Mouse (Mus musculus) MEL (cell line): ENCODE data around the gene Gm10840. TPM values are rescaled to one million over a fixed set of nuclear protein-coding genes. Genes with fewer than 3 reads are reported as not detected.
A peak's percentile ranks its signal among the peaks of the same experiment; 100 is the strongest.

ENCODE experiments used
- DNase-seq: peaks from one replicate; pipeline ENCODE4 v3.0.0; 2011; ENCODE audit warnings: low read depth, low spot score
- H3K27ac ChIP-seq: 2 replicates; pipeline ENCODE4 v1.5.1; 2012; ENCODE audit warnings: low read depth, mild to moderate bottlenecking, control low read depth, low read length, moderate library complexity; ENCODE audit not compliant: control insufficient read depth
- H3K27me3 ChIP-seq, 2 experiments: fragments of 150-350 bp in 1 of 2; sonication (generic) in 1 of 2; 2 replicates each; pipeline ENCODE4 v1.6.1; 2012; ENCODE audit warnings: low read length in 2 of 2, mild to moderate bottlenecking in 2 of 2, improper control_type of control experiment in 1 of 2, moderate library complexity in 1 of 2; ENCODE audit not compliant: insufficient read depth in 2 of 2, control insufficient read depth in 1 of 2
- H3K36me3 ChIP-seq, 2 experiments: 2 replicates each; pipeline ENCODE4 v1.6.1; 2012 to 2014; ENCODE audit warnings: low read length in 2 of 2, improper control_type of control experiment in 1 of 2, inconsistent platforms in 1 of 2, mild to moderate bottlenecking in 1 of 2; ENCODE audit not compliant: insufficient read depth in 2 of 2, control insufficient read depth in 1 of 2
- H3K4me1 ChIP-seq, 2 experiments: fragments of 150-350 bp in 1 of 2; sonication (generic) in 1 of 2; 2 replicates each; pipeline ENCODE4 v1.6.1; 2012; ENCODE audit warnings: low read length in 2 of 2, improper control_type of control experiment in 1 of 2, mild to moderate bottlenecking in 1 of 2; ENCODE audit not compliant: insufficient read depth in 2 of 2, control insufficient read depth in 1 of 2
- H3K4me3 ChIP-seq, 2 experiments: fragments of 150-350 bp in 1 of 2; sonication (generic) in 1 of 2; 2 replicates each; pipeline ENCODE4 v1.5.1; 2012; ENCODE audit warnings: low read depth in 2 of 2, low read length in 2 of 2, mild to moderate bottlenecking in 2 of 2, moderate library complexity in 2 of 2, control low read depth in 1 of 2, improper control_type of control experiment in 1 of 2; ENCODE audit not compliant: control insufficient read depth in 1 of 2, insufficient read depth in 1 of 2
- H3K79me2 ChIP-seq: 2 replicates; pipeline ENCODE4 v1.6.1; 2012; ENCODE audit warnings: mild to moderate bottlenecking, low read length, moderate library complexity; ENCODE audit not compliant: control insufficient read depth, poor library complexity, insufficient read depth
- H3K9ac ChIP-seq: 2 replicates; pipeline ENCODE4 v1.6.1; 2012; ENCODE audit warnings: low read depth, mild to moderate bottlenecking, control low read depth, low read length, moderate library complexity; ENCODE audit not compliant: control insufficient read depth, poor library complexity, severe bottlenecking
- H3K9me3 ChIP-seq: fragments of 150-350 bp; sonication (generic); replicated peaks from 2 replicates; pipeline ENCODE4 v1.6.1; 2012; ENCODE audit warnings: mild to moderate bottlenecking, low read length, improper control_type of control experiment, moderate library complexity; ENCODE audit not compliant: insufficient read depth
- BHLHE40 ChIP-seq: IDR thresholded peaks from 2 replicates; pipeline ENCODE4 v1.6.1; 2012; ENCODE audit warnings: low read depth, mild to moderate bottlenecking, inconsistent platforms, low read length, improper control_type of control experiment, borderline replicate concordance
- ELF1 ChIP-seq: IDR thresholded peaks from 2 replicates; pipeline ENCODE4 v1.6.1; 2014; ENCODE audit warnings: low read depth, mild to moderate bottlenecking, inconsistent platforms, low read length, improper control_type of control experiment, moderate library complexity
- EP300 ChIP-seq, 2 experiments: IDR thresholded peaks; 2 replicates each; pipeline ENCODE4 v1.6.1; 2011; ENCODE audit warnings: improper control_type of control experiment in 2 of 2, low read length in 2 of 2, low read depth in 1 of 2, mild to moderate bottlenecking in 1 of 2
- ETS1 ChIP-seq: IDR thresholded peaks from 2 replicates; pipeline ENCODE4 v1.6.1; 2012; ENCODE audit warnings: low read depth, mild to moderate bottlenecking, inconsistent platforms, low read length, improper control_type of control experiment, moderate library complexity
- GATA1 ChIP-seq: IDR thresholded peaks from 2 replicates; pipeline ENCODE4 v1.6.1; 2011; ENCODE audit warnings: low read depth, low read length, improper control_type of control experiment
- HCFC1 ChIP-seq: IDR thresholded peaks from 2 replicates; pipeline ENCODE4 v1.6.1; 2012; ENCODE audit warnings: low read depth, mild to moderate bottlenecking, inconsistent platforms, low read length, improper control_type of control experiment, moderate library complexity
- KAT2A ChIP-seq: conservative IDR thresholded peaks from 2 replicates; pipeline ENCODE4 v1.6.1; 2012; ENCODE audit warnings: low read depth, low read length, improper control_type of control experiment, inconsistent platforms
- MYB ChIP-seq: IDR thresholded peaks from 2 replicates; pipeline ENCODE4 v1.6.1; 2011; ENCODE audit warnings: mild to moderate bottlenecking, low read depth, low read length, improper control_type of control experiment
- NELFE ChIP-seq: IDR thresholded peaks from 2 replicates; pipeline ENCODE4 v1.6.1; 2011; ENCODE audit warnings: low read depth, low read length, improper control_type of control experiment
- NRF1 ChIP-seq: IDR thresholded peaks from 2 replicates; pipeline ENCODE4 v1.6.1; 2014; ENCODE audit warnings: low read depth, mild to moderate bottlenecking, inconsistent platforms, low read length, improper control_type of control experiment, moderate library complexity; ENCODE audit not compliant: poor library complexity, insufficient read depth, severe bottlenecking
- POLR2AphosphoS2 ChIP-seq: IDR thresholded peaks from 2 replicates; pipeline ENCODE4 v1.6.1; 2011; ENCODE audit warnings: low read length, improper control_type of control experiment
- SIN3A ChIP-seq: IDR thresholded peaks from 2 replicates; pipeline ENCODE4 v1.6.1; 2012; ENCODE audit warnings: low read length, improper control_type of control experiment, inconsistent platforms
- TAL1 ChIP-seq: IDR thresholded peaks from 2 replicates; pipeline ENCODE4 v1.6.1; 2012; ENCODE audit warnings: mild to moderate bottlenecking, inconsistent platforms, low read length, moderate library complexity, mixed read lengths
- TBP ChIP-seq: IDR thresholded peaks from 2 replicates; pipeline ENCODE4 v1.8.0; 2011; ENCODE audit warnings: low read depth, low read length, improper control_type of control experiment
- UBTF ChIP-seq: IDR thresholded peaks from 2 replicates; pipeline ENCODE4 v1.6.1; 2012; ENCODE audit warnings: low read depth, mild to moderate bottlenecking, inconsistent platforms, low read length, improper control_type of control experiment, moderate library complexity, borderline replicate concordance; ENCODE audit not compliant: insufficient read depth
- ZC3H11A ChIP-seq: IDR thresholded peaks from 2 replicates; pipeline ENCODE4 v1.6.1; 2012; ENCODE audit warnings: low read depth, mild to moderate bottlenecking, inconsistent platforms, low read length, improper control_type of control experiment
- ZNF384 ChIP-seq: IDR thresholded peaks from 2 replicates; pipeline ENCODE4 v1.6.1; 2012; ENCODE audit warnings: low read depth, mild to moderate bottlenecking, inconsistent platforms, low read length, improper control_type of control experiment
- polyA plus RNA-seq, 2 experiments: library from polyadenylated mRNA; stranded (reverse) in 1 of 2; unstranded in 1 of 2; fragments of >175 nt in 1 of 2; fragments of >200 nt in 1 of 2; gene quantifications; 2 replicates each; pipeline versions ENCODE4 v1.2.1 to v1.2.4; 2012; ENCODE audit warnings: low replicate concordance in 2 of 2, low read depth in 1 of 2; ENCODE audit not compliant: insufficient read length in 2 of 2, insufficient read depth in 1 of 2, missing spikeins in 1 of 2
- total RNA-seq: library from RNA; depleted of rRNA; stranded (reverse); fragments of 300-350 nt; gene quantifications from 2 replicates; pipeline ENCODE4 v1.2.3, GENCODE M21; 2012

The Gm10840 gene
- total and polyA plus RNA-seq, 3 experiments: not detected

GRCm38 (mm10) chr11:106187326-106187725 is 26.7 kb downstream of the Gm10840 start:
- TF ChIP-seq TAL1 (no peak), NRF1 (no peak), NELFE (no peak), ETS1 (no peak), POLR2AphosphoS2 (no peak), KAT2A (no peak), MYB (no peak), SIN3A (no peak), EP300 (IDR thresholded peaks at IDR 0.05; ENCODE audit: low read depth in 1 of 2, low read length in 2 of 2) (no peak), UBTF (no peak), GATA1 (no peak), ZC3H11A (no peak), ZNF384 (no peak), ELF1 (no peak)
- H3K9me3 ChIP-seq: no peaks in the 10 kb centered on the region
- H3K27me3 ChIP-seq: no peaks in the 10 kb centered on the region
- H3K4me1 ChIP-seq: peaks cover 4 to 10% of the 10 kb centered on the region in 2 experiments
- H3K4me3 ChIP-seq: no peak overlapping the region
- no peaks in the 10 kb centered on the region; the same call in 1 of the 2 replicates for H3K79me2 ChIP-seq
- H3K36me3 ChIP-seq: peaks cover 4 to 10% of the 10 kb centered on the region in 2 experiments; a peak in 3 of 4 replicates
- no peak overlapping the region for H3K27ac ChIP-seq
- H3K9ac ChIP-seq: no peak overlapping the region
- no peak for DNase-seq

GRCm38 (mm10) chr11:106191716-106192115 is 31.1 kb downstream of the Gm10840 start:
- peak overlapping the region; percentile 82 for H3K9ac ChIP-seq

More at GRCm38 (mm10) chr11:106191716-106192115, 31.1 kb downstream of the Gm10840 start:
- Histone ChIP-seq H3K36me3 (peaks cover 0 to 16% of the 10 kb centered on the region in 2 experiments; a peak in 2 of 4 replicates), H3K4me1 (peaks cover 4 to 12% of the 10 kb centered on the region in 2 experiments), H3K79me2 (peaks cover 2% of the 10 kb centered on the region; the same call in 1 of the 2 replicates), H3K27me3 (no peaks in the 10 kb centered on the region), H3K27ac (peak overlapping the region; percentile 84), H3K9me3 (no peaks in the 10 kb centered on the region), H3K4me3 (peak overlapping the region; percentile 74 to 89)
- DNase-seq: peak; percentile 74
- TF ChIP-seq TBP (0 out of 2 replicates have a peak, but pooled peaks have one; percentile 22), HCFC1 (no peak; the same call in 1 of the 2 replicates), SIN3A (peak; percentile 3; the same call in 1 of the 2 replicates), BHLHE40 (no peak), ZNF384 (peak; percentile 78)
